Mouse (Mus musculus): ENCODE data around the gene Camp. TPM values are rescaled to one million over a fixed set of nuclear protein-coding genes. Genes with fewer than 3 reads are reported as not detected.

The Camp gene
- total RNA-seq (2021), result not detected
- long read RNA-seq, result 0 reads

GRCm38 (mm10) chr9:109849312-109849758 lies at the start of gene Camp:
Camp (minus strand) TSS chr9:109849617.
- no peak for DNase-seq (ENCODE audit: low spot score in 2 of 2)

- no peak for DNase-seq (ENCODE audit: low spot score in 2 of 2)
Observed at GRCm38 (mm10) chr9:109898027-109898426, 48.6 kb upstream of the Camp start.

GRCm38 (mm10) chr9:109896253-109897150 lies 47.1 kb upstream of the Camp start:
- DNase-seq (ENCODE audit: low spot score in 2 of 2), result no peak

- peak in 1 of 2 experiments; percentile 34 for DNase-seq (ENCODE audit: low spot score in 2 of 2)
Observed at GRCm38 (mm10) chr9:109895593-109895992, 46.2 kb upstream of the Camp start.

GRCm38 (mm10) chr9:109894413-109895090 lies 45.1 kb upstream of the Camp start:
- DNase-seq (ENCODE audit: low spot score in 2 of 2), result peak; percentile 69 to 78

- peak; percentile 39 to 83 for DNase-seq (ENCODE audit: low spot score in 2 of 2)
Observed at GRCm38 (mm10) chr9:109892651-109893250, 43.3 kb upstream of the Camp start.

- DNase-seq (ENCODE audit: low spot score in 2 of 2), result no peak
Observed at GRCm38 (mm10) chr9:109891501-109891900, 42.1 kb upstream of the Camp start.

- no peak for DNase-seq (ENCODE audit: low spot score in 2 of 2)
Observed at GRCm38 (mm10) chr9:109887321-109887720, 37.9 kb upstream of the Camp start.

GRCm38 (mm10) chr9:109886259-109886658 lies 36.8 kb upstream of the Camp start:
- no peak for DNase-seq (ENCODE audit: low spot score in 2 of 2)

GRCm38 (mm10) chr9:109879305-109879704 lies 29.9 kb upstream of the Camp start:
- DNase-seq (ENCODE audit: low spot score in 2 of 2), result no peak

GRCm38 (mm10) chr9:109877666-109878065 lies 28.2 kb upstream of the Camp start:
- no peak for DNase-seq (ENCODE audit: low spot score in 2 of 2)

- DNase-seq (ENCODE audit: low spot score in 2 of 2), result no peak
Observed at GRCm38 (mm10) chr9:109876756-109877155, 27.3 kb upstream of the Camp start.

GRCm38 (mm10) chr9:109875695-109876601 lies 26.5 kb upstream of the Camp start:
- peak in 1 of 2 experiments; percentile 25 for DNase-seq (ENCODE audit: low spot score in 2 of 2)

- peak; percentile 93 to 98 for DNase-seq (ENCODE audit: low spot score in 2 of 2)
Observed at GRCm38 (mm10) chr9:109874797-109875691, 25.6 kb upstream of the Camp start, which contains the start of gene Cdc25a. Cdc25a (plus strand) TSS chr9:109875579.

GRCm38 (mm10) chr9:109870983-109871572 lies 21.7 kb upstream of the Camp start:
- no peak for DNase-seq (ENCODE audit: low spot score in 2 of 2)

- no peak for DNase-seq (ENCODE audit: low spot score in 2 of 2)
Observed at GRCm38 (mm10) chr9:109866218-109866617, 16.8 kb upstream of the Camp start.

GRCm38 (mm10) chr9:109863085-109863484 lies 13.7 kb upstream of the Camp start:
- no peak for DNase-seq (ENCODE audit: low spot score in 2 of 2)

- DNase-seq (ENCODE audit: low spot score in 2 of 2), result peak; percentile 50 to 75
Observed at GRCm38 (mm10) chr9:109862397-109863044, 13.1 kb upstream of the Camp start.

- DNase-seq (ENCODE audit: low spot score in 2 of 2), result no peak
Observed at GRCm38 (mm10) chr9:109855947-109856346, 6.5 kb upstream of the Camp start.

Measured in layer of hippocampus, adult 18-20 months (tissue).